Mouse (Mus musculus): ENCODE measurements around the gene Arid1b. TPM values are rescaled to one million over a fixed set of nuclear protein-coding genes. Genes with fewer than 3 reads are reported as not detected.

Arid1b gene
- total and polyA plus RNA-seq, 3 experiments = 6.1 to 12.4 (median 9.7) TPM

GRCm38 (mm10) chr17:5061183-5061582 lies 67.1 kb downstream of the Arid1b start:
- TF ChIP-seq MEF2A (IDR thresholded peaks at IDR 0.05; ENCODE audit: borderline replicate concordance, low read depth, low read length) = no peak
- no peak for TF ChIP-seq MXI1 (IDR thresholded peaks at IDR 0.05; ENCODE audit: low read depth, low read length)
- TF ChIP-seq SMC3 (IDR thresholded peaks at IDR 0.05; ENCODE audit: low read depth, low read length) = no peak
- no peak for TF ChIP-seq IRF4 (IDR thresholded peaks at IDR 0.05; ENCODE audit: low read depth, low read length)
- no peak for TF ChIP-seq CHD2 (IDR thresholded peaks at IDR 0.05; ENCODE audit: low read length)
- no peak for TF ChIP-seq HCFC1 (IDR thresholded peaks at IDR 0.05; ENCODE audit: low read depth, low read length)
- TF ChIP-seq JUND (conservative IDR thresholded peaks at IDR 0.05; ENCODE audit: low read depth, low read length) = no peak
- TF ChIP-seq USF2 (conservative IDR thresholded peaks at IDR 0.05; ENCODE audit: low read depth, low read length) = no peak
- no peak for TF ChIP-seq GABPA (IDR thresholded peaks at IDR 0.05; ENCODE audit: insufficient replicate concordance, low read depth, low read length)
- no peak for TF ChIP-seq PAX5 (IDR thresholded peaks at IDR 0.05; ENCODE audit: low read length)
- no peak for TF ChIP-seq MAX (IDR thresholded peaks at IDR 0.05; ENCODE audit: low read length)
- no peak for TF ChIP-seq ZNF384 (IDR thresholded peaks at IDR 0.05; ENCODE audit: low read depth, low read length)
- TF ChIP-seq MAZ (IDR thresholded peaks at IDR 0.05; ENCODE audit: low read depth, low read length) = no peak
- no peak for TF ChIP-seq E2F4 (IDR thresholded peaks at IDR 0.05; ENCODE audit: insufficient replicate concordance, low read depth, low read length)
- in situ Hi-C loops (cut with MboI; ENCODE audit: low pct_ligation_motif_present, low pct_unique_long_range_greater_than_20kb, low sequenced_read_pairs) (no loop called here), dilution Hi-C loops (cut with MboI; ENCODE audit: extremely low pct_ligation_motif_present, extremely low pct_unique_long_range_greater_than_20kb, low sequenced_read_pairs) (no loop called here)
- Histone ChIP-seq H3K4me2 (ENCODE audit: insufficient read depth, low read depth, poor library complexity, severe bottlenecking) (no peak overlapping the region), H3K79me2 (replicated peaks; ENCODE audit: control insufficient read depth, extremely low read depth, insufficient read depth, poor library complexity, severe bottlenecking) (no peaks in the 10 kb centered on the region), H3K9me3 (replicated peaks; ENCODE audit: low read length) (no peaks in the 10 kb centered on the region), H3K4me3 (replicated peaks in 1 of 3; ENCODE audit: low read depth in 2 of 3, low read length in 2 of 3, poor library complexity in 1 of 3) (no peak overlapping the region), H3K27ac (ENCODE audit: insufficient read depth, low read depth) (no peak overlapping the region), H3K9ac (ENCODE audit: insufficient read depth, low read depth) (no peak overlapping the region), H3K36me3 (replicated peaks in 1 of 2; ENCODE audit: control insufficient read depth in 1 of 2, insufficient read depth in 1 of 2, low read length in 1 of 2) (peaks cover 0 to 50% of the 10 kb centered on the region in 2 experiments), H3K4me1 (ENCODE audit: control insufficient read depth in 1 of 2, insufficient read depth in 2 of 2) (peaks cover 0 to 73% of the 10 kb centered on the region in 2 experiments; a peak in 2 of 4 replicates), H3K27me3 (replicated peaks) (no peaks in the 10 kb centered on the region)
- no peak for DNase-seq (ENCODE audit: extremely low read depth)

- H3K4me1 ChIP-seq (ENCODE audit: control insufficient read depth in 1 of 2, insufficient read depth in 2 of 2) = peaks cover 0 to 77% of the 10 kb centered on the region in 2 experiments; a peak in 2 of 4 replicates
- no peak for DNase-seq (ENCODE audit: extremely low read depth)
Observed at GRCm38 (mm10) chr17:5061593-5061992, 67.5 kb downstream of the Arid1b start.

More at GRCm38 (mm10) chr17:5061593-5061992, 67.5 kb downstream of the Arid1b start:
- no peaks in the 10 kb centered on the region for H3K27me3 ChIP-seq (replicated peaks)
- TF ChIP-seq UBTF (IDR thresholded peaks at IDR 0.05; ENCODE audit: low read depth, low read length) (no peak), ELF1 (IDR thresholded peaks at IDR 0.05; ENCODE audit: low read depth, low read length) (no peak), USF1 (IDR thresholded peaks at IDR 0.05; ENCODE audit: low read depth, low read length) (no peak), CHD2 (IDR thresholded peaks at IDR 0.05; ENCODE audit: low read length) (no peak), PAX5 (IDR thresholded peaks at IDR 0.05; ENCODE audit: low read length) (no peak), SMC3 (IDR thresholded peaks at IDR 0.05; ENCODE audit: low read depth, low read length) (no peak), TBP (conservative IDR thresholded peaks at IDR 0.05; ENCODE audit: low read depth, low read length) (no peak), MAFK (IDR thresholded peaks at IDR 0.05; ENCODE audit: insufficient replicate concordance, low read length) (no peak), NELFE (IDR thresholded peaks at IDR 0.05; ENCODE audit: low read depth, low read length) (no peak), KAT2A (IDR thresholded peaks at IDR 0.05; ENCODE audit: insufficient replicate concordance, low read length) (no peak), MAZ (IDR thresholded peaks at IDR 0.05; ENCODE audit: low read depth, low read length) (no peak), USF2 (conservative IDR thresholded peaks at IDR 0.05; ENCODE audit: low read depth, low read length) (no peak), RCOR1 (conservative IDR thresholded peaks at IDR 0.05; ENCODE audit: low read depth, low read length) (no peak), BHLHE40 (IDR thresholded peaks at IDR 0.05; ENCODE audit: low read depth, low read length) (no peak), TCF12 (IDR thresholded peaks at IDR 0.05; ENCODE audit: low read depth, low read length) (no peak), HCFC1 (IDR thresholded peaks at IDR 0.05; ENCODE audit: low read depth, low read length) (no peak), MYC (IDR thresholded peaks at IDR 0.05; ENCODE audit: low read depth, low read length) (no peak)
- no peak overlapping the region for H3K9ac ChIP-seq (ENCODE audit: insufficient read depth, low read depth)
- H3K4me2 ChIP-seq (ENCODE audit: insufficient read depth, low read depth, poor library complexity, severe bottlenecking) = no peak overlapping the region
- H3K27ac ChIP-seq (ENCODE audit: insufficient read depth, low read depth) = no peak overlapping the region
- in situ Hi-C loops (cut with MboI; ENCODE audit: low pct_ligation_motif_present, low pct_unique_long_range_greater_than_20kb, low sequenced_read_pairs) (no loop called here), dilution Hi-C loops (cut with MboI; ENCODE audit: extremely low pct_ligation_motif_present, extremely low pct_unique_long_range_greater_than_20kb, low sequenced_read_pairs) (no loop called here)
- H3K4me3 ChIP-seq (replicated peaks in 1 of 3; ENCODE audit: low read depth in 2 of 3, low read length in 2 of 3, poor library complexity in 1 of 3) = no peak overlapping the region
- H3K79me2 ChIP-seq (replicated peaks; ENCODE audit: control insufficient read depth, extremely low read depth, insufficient read depth, poor library complexity, severe bottlenecking) = no peaks in the 10 kb centered on the region
- H3K36me3 ChIP-seq (replicated peaks in 1 of 2; ENCODE audit: control insufficient read depth in 1 of 2, insufficient read depth in 1 of 2, low read length in 1 of 2) = peaks cover 0 to 51% of the 10 kb centered on the region in 2 experiments
- no peaks in the 10 kb centered on the region for H3K9me3 ChIP-seq (replicated peaks; ENCODE audit: low read length)

Measured in CH12.LX (cell line).